ENCODE assay signal across 11 mouse cellular contexts in the genomic region with DNA sequence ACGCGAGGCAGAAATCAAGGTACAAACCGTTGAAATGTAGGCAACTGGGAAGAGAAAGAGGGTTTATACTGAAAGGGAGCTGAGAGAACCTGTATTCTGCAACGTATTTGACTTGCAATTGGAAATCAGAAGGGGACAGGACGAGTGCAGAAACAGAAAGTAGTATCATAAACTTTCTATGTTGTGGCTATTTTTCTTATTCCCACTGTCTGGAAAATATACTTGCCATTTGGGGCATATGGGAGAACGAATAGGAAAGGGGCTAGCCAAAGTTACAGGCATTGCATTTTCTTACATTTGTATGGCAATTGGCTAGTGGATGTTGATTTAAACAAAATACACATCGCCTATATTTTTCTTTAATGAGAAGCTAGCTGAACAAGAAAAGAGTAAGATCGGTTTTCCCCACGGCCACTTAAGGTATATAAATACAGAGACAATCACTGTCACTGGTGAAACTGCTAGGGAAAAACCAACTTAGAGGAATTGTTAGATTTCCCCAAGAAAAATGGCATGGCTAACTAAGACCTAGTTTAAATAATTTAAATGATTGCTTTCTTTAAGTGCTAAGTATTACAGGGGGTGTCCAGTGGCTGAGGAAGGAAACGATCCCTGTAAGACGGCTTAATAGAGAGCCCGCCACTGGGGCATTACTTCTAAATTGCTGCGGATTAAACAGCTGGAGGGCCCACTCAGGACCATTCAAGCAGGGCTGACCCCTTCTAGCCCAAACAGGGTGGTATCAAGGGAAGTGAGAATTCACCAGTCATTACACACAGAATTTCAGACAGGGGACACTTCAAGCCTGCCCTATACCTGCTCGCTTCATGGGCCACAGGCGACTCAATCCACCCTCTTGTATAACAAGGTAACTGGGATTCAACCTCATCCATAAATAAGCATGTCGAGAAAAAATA. TPM values are rescaled to one million over a fixed set of nuclear protein-coding genes. Genes with fewer than 3 reads are reported as not detected.
A peak's percentile ranks its signal among the peaks of the same experiment; 100 is the strongest.
DNase-seq lines count a peak whose midpoint lies in the region; ATAC-seq and TF ChIP-seq lines count a peak whose summit lies in the region.
"Had no signal": no experiment of that assay in that cellular context is flagged by ENCODE, and none has a peak within 500 bp of the region (broad histone marks: within the 10 kb centered on the region; RNA-seq: fewer than 3 reads in every experiment).

No protein-coding gene starts in this region.

- H3K27me3 ChIP-seq in heart, embryonic 11.5 days (ENCODE audit: control insufficient read depth, insufficient read depth, low read length), result peaks cover 87% of the 10 kb centered on the region
- H3K27me3 ChIP-seq in forebrain, embryonic 16.5 days (replicated peaks; ENCODE audit: control insufficient read depth, insufficient read depth, low read length), result peaks cover 30% of the 10 kb centered on the region
- peaks cover 72% of the 10 kb centered on the region for H3K27me3 ChIP-seq in midbrain, embryonic 11.5 days (ENCODE audit: control insufficient read depth, insufficient read depth, low read length)

- no peak overlapping the region for H3K4me3 ChIP-seq in heart, embryonic 11.5 days (ENCODE audit: low read depth, low read length)
- peak overlapping the region; percentile 69 for H3K4me3 ChIP-seq in cortical plate, adult 2 months (ENCODE audit: insufficient read depth, low read length)
- H3K4me3 ChIP-seq in forebrain, embryonic 16.5 days (replicated peaks; ENCODE audit: low read length), result peak overlapping the region; percentile 52
- H3K4me3 ChIP-seq in midbrain, embryonic 11.5 days (ENCODE audit: low read depth, low read length), result peak overlapping the region; percentile 30

- DNase-seq in heart, postnatal 14 days, result no peak
- peak; percentile 95 for DNase-seq in midbrain, embryonic 11.5 days (ENCODE audit: low spot score, missing footprints)
- no peak for DNase-seq in ovary, postnatal 36 days (ENCODE audit: low spot score)
- DNase-seq in gastrocnemius, adult 8-10 months (ENCODE audit: low spot score in 2 of 2), result no peak
- no peak for DNase-seq in thymus, postnatal 36 days
- DNase-seq: kidney, postnatal 14 days had no signal

- intact Hi-C loops in heart, postnatal 14 days (cut with DNase I), result no loop called here

- no peaks in the 10 kb centered on the region for H3K9me3 ChIP-seq in heart, embryonic 11.5 days (replicated peaks; ENCODE audit: control insufficient read depth, low read length)
- H3K9me3 ChIP-seq in forebrain, embryonic 16.5 days (ENCODE audit: control insufficient read depth, low read length), result no peaks in the 10 kb centered on the region
- no peaks in the 10 kb centered on the region for H3K9me3 ChIP-seq in midbrain, embryonic 11.5 days (ENCODE audit: control insufficient read depth, low read length)

- WGBS in heart, embryonic 11.5 days (ENCODE audit: insufficient replicate concordance), result 5% methylated on average over 16 of the region's 16 CpGs
- WGBS in forebrain, embryonic 16.5 days, result 1% methylated on average over 16 of the region's 16 CpGs
- WGBS in midbrain, embryonic 11.5 days, result under 1% methylated on average over 16 of the region's 16 CpGs

- H3K27ac ChIP-seq in heart, embryonic 11.5 days (ENCODE audit: low read depth, low read length), result no peak overlapping the region
- no peak overlapping the region for H3K27ac ChIP-seq in cortical plate, adult 2 months (ENCODE audit: insufficient read depth, low read length)
- peak overlapping the region; percentile 87 for H3K27ac ChIP-seq in forebrain, embryonic 16.5 days (ENCODE audit: low read length)
- H3K27ac ChIP-seq in midbrain, embryonic 11.5 days (ENCODE audit: low read depth, low read length), result peak overlapping the region; percentile 55; the same call in 1 of the 2 replicates
- H3K27ac ChIP-seq: liver, embryonic 14.5 days had no signal

- no peak for TF ChIP-seq POLR2A in cortical plate, adult 2 months (IDR thresholded peaks at IDR 0.05; ENCODE audit: extremely low read depth, insufficient read depth, low read length)

- H3K4me2 ChIP-seq in heart, embryonic 11.5 days, result peak overlapping the region; percentile 46
- peak overlapping the region; percentile 55 for H3K4me2 ChIP-seq in forebrain, embryonic 16.5 days (ENCODE audit: low read length)
- H3K4me2 ChIP-seq in midbrain, embryonic 11.5 days, result peak overlapping the region; percentile 40

- TF ChIP-seq CTCF in cortical plate, adult 2 months (IDR thresholded peaks at IDR 0.05; ENCODE audit: extremely low read depth, insufficient read depth, low read length), result no peak

- ATAC-seq in heart, embryonic 11.5 days (replicated peaks; ENCODE audit: insufficient number of reproducible peaks, low FRiP score, low TSS enrichment), result no peak
- ATAC-seq in forebrain, embryonic 16.5 days, result no peak
- ATAC-seq in midbrain, embryonic 11.5 days (ENCODE audit: low FRiP score), result peak; percentile 40
- ATAC-seq: activated CD4-positive, CD25-positive, alpha-beta regulatory T cell, adult 4 months had no signal

- H3K4me1 ChIP-seq in heart, embryonic 11.5 days (ENCODE audit: control insufficient read depth, insufficient read depth, low read length), result peaks cover 10% of the 10 kb centered on the region; the same call in 1 of the 2 replicates
- H3K4me1 ChIP-seq in cortical plate, adult 2 months (ENCODE audit: control insufficient read depth, insufficient read depth, low read length), result no peaks in the 10 kb centered on the region; the same call in 1 of the 2 replicates
- H3K4me1 ChIP-seq in forebrain, embryonic 16.5 days (replicated peaks; ENCODE audit: control insufficient read depth, insufficient read depth, low read length), result peaks cover 35% of the 10 kb centered on the region
- H3K4me1 ChIP-seq in midbrain, embryonic 11.5 days (ENCODE audit: control insufficient read depth, insufficient read depth, low read length), result peaks cover 49% of the 10 kb centered on the region

- no peak overlapping the region for H3K9ac ChIP-seq in heart, embryonic 11.5 days (ENCODE audit: low read depth, low read length)
- peak overlapping the region; percentile 68 for H3K9ac ChIP-seq in forebrain, embryonic 16.5 days (replicated peaks; ENCODE audit: low read depth, low read length)
- peak overlapping the region; percentile 47; the same call in 1 of the 2 replicates for H3K9ac ChIP-seq in midbrain, embryonic 11.5 days (ENCODE audit: low read length)
- H3K9ac ChIP-seq: liver, embryonic 14.5 days had no signal

- no peaks in the 10 kb centered on the region for H3K36me3 ChIP-seq in heart, embryonic 11.5 days (ENCODE audit: control insufficient read depth, insufficient read depth, low read length)
- no peaks in the 10 kb centered on the region for H3K36me3 ChIP-seq in forebrain, embryonic 16.5 days (ENCODE audit: control insufficient read depth, insufficient read depth)
- H3K36me3 ChIP-seq in midbrain, embryonic 11.5 days (ENCODE audit: control insufficient read depth, insufficient read depth, low read length), result no peaks in the 10 kb centered on the region

RNA-seq across cellular contexts. Expression of gene Prdm8, which starts 14.9 kb away (rescaled TPM):
- polyA plus RNA-seq in heart, embryonic 11.5 days (2014; fragmentation: Nextera tagmentation; extraction: Ambion mirVana), result not detected in 2 replicates
- total RNA-seq in heart, postnatal 14 days (2021), result under 1 TPM; 0.29 to 0.36 TPM
- 19.9 and 23.2 TPM in 2 replicates for polyA plus RNA-seq in cortical plate, adult 2 months (2012; rRNA removed)
- 6.4 and 7.1 TPM in 2 replicates for polyA plus RNA-seq in forebrain, embryonic 16.5 days (2015; fragmentation: Nextera tagmentation; extraction: Ambion mirVana)
- 1.0 and 1.7 TPM in 2 replicates for polyA plus RNA-seq in midbrain, embryonic 11.5 days (2014; fragmentation: Nextera tagmentation; extraction: Ambion mirVana)
- total RNA-seq in gastrocnemius, adult 8-10 months (2022), result under 1 TPM; 0.47 to 0.90 (median 0.63) TPM
- polyA plus RNA-seq: activated CD4-positive, CD25-positive, alpha-beta regulatory T cell, adult 4 months; liver, embryonic 14.5 days had no signal

Comparison
In these comparisons a context has a peak if more than half of its experiments do, and no peak if none do; other contexts are left out.
1. H3K27ac ChIP-seq: peak in forebrain, embryonic 16.5 days (single experiment) and midbrain, embryonic 11.5 days (single experiment); none in heart, embryonic 11.5 days (single experiment) and cortical plate, adult 2 months (single experiment).
2. Peak in every context shown above with its lines, with median percentiles within 50 percentile points of each other: H3K4me2 ChIP-seq.